Mouse (Mus musculus): ENCODE measurements at regions not wholly inside any gene's neighbourhood (a gene's known extent, or its start where the extent isn't known, plus 50 kb on each side); places are given as distances from the start of the nearest gene placed in this dataset.

DNA sequence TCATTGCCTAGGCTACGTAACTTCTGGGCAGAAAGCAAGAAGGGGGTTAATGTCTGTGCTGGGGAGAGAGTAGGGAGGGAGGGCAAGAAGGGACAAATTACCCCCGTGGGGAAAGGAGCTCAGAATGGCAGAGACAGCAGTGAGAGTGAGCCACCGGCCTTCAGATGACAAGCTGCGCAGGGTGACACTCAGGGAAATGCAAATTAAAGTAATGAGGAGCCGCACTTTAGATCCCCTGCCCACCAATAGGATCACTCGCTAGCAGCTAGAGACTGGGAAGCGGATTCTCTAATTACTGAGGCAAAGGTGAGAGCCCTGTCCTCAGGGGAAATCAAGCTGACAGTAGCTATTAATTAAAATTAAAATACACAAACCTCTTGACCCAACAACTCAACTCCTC is 202.5 kb downstream of the Arhgef10l start:
- no peak for DNase-seq
- intact Hi-C loops (cut with DNase I) = no loop called here

DNA sequence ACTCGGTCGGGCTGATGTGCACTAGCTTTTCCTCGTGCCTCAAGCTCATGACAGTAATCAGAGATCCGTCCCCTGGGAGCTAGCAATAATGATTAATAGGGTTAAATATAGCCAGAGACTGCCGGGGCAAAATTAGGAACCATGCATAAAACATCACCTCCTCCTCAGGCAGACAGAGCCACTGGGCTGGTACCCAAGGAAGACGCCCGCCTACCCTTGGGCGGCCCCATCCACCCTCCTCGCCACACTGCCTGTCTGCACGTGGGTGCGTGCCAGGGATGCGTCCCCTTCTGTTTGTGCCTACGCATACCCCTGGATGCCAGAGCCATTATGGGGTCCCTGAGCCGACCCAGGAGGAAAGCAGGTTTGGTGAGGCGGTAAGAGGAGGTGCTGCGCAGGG is 204.5 kb downstream of the Arhgef10l start:
- intact Hi-C loops (cut with DNase I) = no loop called here

DNA sequence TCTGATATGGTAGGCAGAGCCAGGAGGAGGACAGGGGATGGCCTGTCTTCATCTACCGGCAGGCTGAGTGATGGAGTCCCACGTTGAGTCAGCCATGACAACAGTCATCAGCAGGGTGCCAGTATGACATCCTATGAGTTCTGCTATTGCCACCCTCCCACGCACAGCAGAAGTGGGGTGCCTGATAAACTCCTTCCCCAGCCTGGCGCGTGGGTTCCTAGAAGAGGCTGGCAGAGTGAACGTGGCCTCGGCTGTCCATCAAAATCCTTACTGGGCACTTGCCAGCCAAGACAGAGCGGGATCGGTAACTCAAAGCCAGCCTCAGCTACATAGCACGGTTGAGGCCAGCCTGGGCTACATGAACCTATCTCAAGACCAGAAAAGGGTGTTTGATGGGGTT is 202.5 kb upstream of the Igsf21 start:
- intact Hi-C loops (cut with DNase I) = no loop called here
- DNase-seq = no peak

More for the DNA sequence above, 204.5 kb downstream of the Arhgef10l start:
- no peak for DNase-seq

GRCm38 (mm10) chr4:140446455-140446854 is 199.9 kb upstream of the Igsf21 start:
- no peak for DNase-seq
- intact Hi-C loops (cut with DNase I) = no loop called here

- intact Hi-C loops (cut with DNase I) = no loop called here
- no peak for DNase-seq
Measured at GRCm38 (mm10) chr4:140445931-140446330, 199.3 kb upstream of the Igsf21 start.

- no peak for DNase-seq
- intact Hi-C loops (cut with DNase I) = no loop called here
Measured at GRCm38 (mm10) chr4:140443221-140443620, 196.6 kb upstream of the Igsf21 start.

DNA sequence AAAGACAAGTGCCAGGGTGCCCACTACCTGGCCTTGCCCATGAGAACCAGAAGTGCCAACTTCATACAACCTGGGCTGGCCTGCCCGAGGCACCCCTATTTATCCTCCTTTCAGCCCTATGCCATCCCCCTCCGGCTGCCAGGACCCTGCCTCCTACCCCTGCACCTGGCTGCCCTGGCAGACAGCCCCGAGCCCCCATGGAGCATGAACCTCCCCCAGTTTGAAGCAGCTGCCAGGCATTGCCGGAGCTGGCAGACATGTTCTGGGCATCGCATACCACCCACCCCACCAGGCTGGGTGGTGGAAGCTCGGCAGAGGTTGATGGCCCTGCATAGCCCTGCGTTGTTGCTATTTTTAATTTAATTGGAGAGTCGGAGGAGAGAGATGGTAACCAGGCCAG is 195.2 kb upstream of the Igsf21 start:
- intact Hi-C loops (cut with DNase I) = no loop called here
- DNase-seq = no peak

DNA sequence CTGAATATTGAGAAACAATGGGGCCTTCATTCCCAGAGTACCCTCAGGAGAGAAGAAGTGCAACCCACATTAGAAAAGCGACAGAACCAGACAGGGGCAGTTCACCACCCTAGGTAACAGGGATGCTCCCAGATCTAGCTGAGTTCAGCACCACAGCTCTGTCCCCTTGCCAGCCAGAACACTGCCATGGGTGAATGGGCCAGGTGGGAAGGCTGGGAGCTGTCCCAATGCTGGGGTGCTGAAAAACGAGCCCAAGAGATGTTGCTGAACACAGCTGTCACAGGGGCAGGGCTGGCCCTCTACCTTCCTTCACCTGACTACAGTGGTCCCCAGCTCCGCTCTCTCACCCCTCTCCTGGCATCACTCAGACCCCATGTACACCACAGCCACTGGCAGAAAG is 193.3 kb upstream of the Igsf21 start:
- peak; percentile 52 to 62 for DNase-seq

GRCm38 (mm10) chr4:140436030-140436429 is 189.4 kb upstream of the Igsf21 start:
- DNase-seq = no peak
- intact Hi-C loops (cut with DNase I) = no loop called here

More for the DNA sequence above, 193.3 kb upstream of the Igsf21 start:
- intact Hi-C loops (cut with DNase I) = no loop called here

DNA sequence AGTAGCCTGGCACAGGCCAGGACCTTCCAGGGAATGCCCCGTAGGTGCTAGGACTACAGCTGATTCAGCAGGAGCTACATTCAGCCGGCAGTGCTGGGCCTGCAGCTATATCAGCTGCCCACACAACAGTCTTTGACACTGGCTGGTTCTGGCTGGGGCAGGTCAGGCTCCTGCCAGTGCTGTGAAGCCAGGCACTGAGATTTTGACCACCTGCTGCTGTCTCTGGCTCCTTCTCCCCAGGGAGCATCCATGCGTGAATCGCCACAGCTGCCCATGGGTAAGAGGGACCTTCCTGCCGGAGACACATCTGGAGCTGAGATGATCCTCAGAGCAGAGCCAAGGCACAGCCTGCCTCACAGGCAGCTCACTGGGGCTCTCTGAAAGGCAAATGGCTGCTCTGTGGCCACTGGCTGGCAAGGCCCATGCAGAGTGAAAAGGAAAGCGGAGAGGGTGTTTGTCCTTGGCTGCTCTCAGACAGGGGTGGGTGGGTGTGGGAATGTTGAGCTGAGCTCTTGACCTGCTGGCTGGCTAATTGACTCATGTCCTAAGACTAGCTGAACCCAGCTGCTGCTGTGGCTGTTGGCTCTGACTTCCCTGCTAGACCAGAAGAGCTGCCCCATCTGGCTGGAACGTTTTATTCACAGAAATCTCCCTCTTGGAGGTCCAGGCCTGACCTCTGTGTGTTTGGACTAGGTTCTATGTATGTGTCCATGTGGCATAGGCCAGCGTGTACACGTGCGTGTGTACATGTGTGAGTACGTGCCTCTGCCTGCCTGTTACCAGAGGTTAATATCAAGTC is 187.4 kb upstream of the Igsf21 start:
- intact Hi-C loops (cut with DNase I) = no loop called here

GRCm38 (mm10) chr4:140432101-140432500 is 185.5 kb upstream of the Igsf21 start:
- intact Hi-C loops (cut with DNase I) = no loop called here
- DNase-seq = peak in 1 of 2 experiments; percentile 7

More for the DNA sequence above, 187.4 kb upstream of the Igsf21 start:
- peak; percentile 33 to 41 for DNase-seq

DNA sequence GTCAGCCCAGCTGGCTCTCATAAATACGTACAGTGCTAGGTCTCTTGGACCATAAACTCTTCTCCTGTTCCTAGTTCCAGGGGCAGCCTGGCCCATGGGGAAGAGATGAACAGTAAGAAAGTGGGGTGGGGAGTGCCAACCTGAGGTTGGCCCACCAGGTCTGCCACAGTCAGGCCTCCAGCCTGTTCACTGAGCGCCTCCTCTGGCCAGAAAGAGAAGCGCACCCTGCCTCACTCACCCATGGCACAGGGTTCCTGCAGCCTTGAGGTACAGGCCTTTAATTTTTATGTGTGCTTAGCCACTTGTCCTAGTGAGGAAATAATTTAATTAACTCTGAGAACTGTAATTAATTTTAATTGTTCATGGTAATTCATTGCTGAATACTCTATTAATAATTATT is 180.5 kb upstream of the Igsf21 start:
- intact Hi-C loops (cut with DNase I) = no loop called here
- DNase-seq = no peak

- no peak for DNase-seq
- intact Hi-C loops (cut with DNase I) = no loop called here
Measured at GRCm38 (mm10) chr4:140423791-140424190, 177.2 kb upstream of the Igsf21 start.

DNA sequence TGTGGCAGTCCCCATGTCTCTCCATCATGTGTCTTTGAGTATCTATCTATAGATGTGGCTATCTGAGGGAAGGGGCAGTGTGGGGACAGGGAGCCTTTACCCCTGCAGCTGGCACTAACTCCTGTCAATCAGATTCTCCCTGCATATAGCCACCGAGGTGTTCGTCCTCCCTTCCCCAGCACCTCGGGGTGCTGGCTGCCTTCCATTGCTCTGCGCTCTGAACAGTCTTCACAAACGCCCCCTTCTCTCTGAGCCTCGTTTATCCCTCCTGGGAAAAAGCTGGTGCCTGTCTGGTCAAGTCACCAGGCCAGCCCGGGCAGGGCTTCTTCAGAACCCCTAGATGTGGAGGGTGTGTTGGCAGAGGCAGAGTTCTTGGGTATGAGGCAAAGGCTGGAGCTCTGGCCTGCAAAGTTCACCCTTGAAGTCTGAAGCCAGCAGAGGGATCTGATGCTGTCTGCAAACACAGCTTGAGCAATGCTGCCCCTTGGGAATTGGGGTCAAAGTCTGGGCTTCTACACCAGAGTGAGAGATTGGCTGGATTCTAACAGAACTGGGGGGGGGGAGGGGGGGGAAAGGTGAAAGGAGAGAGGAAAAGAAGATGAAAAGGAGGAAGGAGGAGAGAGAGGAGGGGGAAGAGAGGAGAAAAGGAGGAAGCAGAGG is 175.5 kb upstream of the Igsf21 start:
- DNase-seq = peak; percentile 17 to 20
- intact Hi-C loops (cut with DNase I) = no loop called here

DNA sequence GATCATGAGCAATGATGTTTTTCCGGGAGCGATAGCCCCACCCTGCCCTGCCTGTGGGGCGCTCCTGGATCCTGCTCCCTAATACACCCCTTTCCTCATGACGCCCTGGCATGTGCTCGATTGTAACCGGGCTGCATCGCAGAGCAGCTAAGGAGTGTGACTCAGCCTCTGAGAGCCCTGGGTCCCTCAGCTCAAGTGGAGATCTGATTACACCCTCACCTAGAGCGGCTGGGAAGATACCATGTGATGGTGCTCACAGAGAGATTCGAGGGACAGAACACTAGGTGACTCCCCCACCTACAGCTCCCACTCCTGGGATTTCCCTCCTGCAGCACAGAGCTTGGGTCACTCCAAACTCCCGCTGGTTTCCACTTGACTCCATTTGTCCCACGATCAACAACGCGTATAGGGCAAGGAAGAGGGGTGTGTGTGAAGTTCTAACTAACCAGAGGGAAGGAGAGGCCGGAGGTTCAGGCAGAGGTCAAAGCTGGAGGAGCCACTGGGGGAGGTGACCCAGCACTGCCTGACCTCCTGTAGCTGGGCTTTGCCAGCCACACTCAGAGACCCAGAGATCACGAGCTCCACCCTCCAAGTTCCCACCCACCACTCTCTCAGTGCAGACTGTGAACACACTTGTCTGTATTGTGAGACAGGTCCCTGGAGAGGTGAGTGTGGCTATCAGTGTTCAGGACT is 173.3 kb upstream of the Igsf21 start:
- intact Hi-C loops (cut with DNase I) = no loop called here
- no peak for DNase-seq

GRCm38 (mm10) chr4:140412312-140412930 is 165.8 kb upstream of the Igsf21 start:
- DNase-seq = no peak
- intact Hi-C loops (cut with DNase I) = no loop called here

DNA sequence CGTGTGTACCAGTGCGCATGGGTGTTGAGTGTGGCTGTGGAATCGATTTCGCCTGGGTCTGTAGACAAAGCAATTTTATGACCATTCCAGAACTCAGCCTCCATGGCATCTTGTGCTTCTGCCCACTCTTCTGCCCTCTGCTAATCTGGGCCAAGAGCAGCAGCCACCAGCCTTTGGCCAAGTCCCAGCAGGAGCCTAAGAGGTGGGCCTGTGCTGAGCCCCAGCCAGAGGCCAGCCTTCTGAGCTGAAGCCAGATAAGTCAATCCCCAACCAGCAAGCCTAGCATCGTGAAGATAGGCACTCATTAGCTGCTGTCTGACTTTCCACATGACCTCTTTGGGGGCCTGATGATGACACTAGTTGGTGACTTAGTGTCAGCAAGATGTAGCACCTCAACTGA is 161.9 kb upstream of the Igsf21 start:
- no peak for DNase-seq
- intact Hi-C loops (cut with DNase I) = no loop called here

DNA sequence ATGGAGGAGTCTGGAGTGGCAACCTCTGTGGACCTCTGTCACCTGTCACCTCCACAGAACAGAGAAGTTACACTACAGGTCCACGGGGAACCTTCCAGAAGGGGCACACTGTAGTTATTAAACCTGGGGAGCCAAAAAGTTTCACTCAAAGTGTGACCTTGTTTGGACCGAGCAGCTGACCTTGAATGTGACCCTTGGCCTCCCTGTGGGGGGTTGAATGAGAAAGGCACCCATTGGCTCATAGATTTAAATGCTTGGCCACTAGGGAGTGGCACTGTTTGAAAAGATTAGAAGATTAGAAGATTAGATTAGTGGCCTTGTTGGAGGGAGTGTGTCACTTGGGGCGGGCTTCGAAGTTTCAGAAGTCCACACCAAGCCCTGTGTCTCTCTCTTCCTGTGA is 160.3 kb upstream of the Igsf21 start:
- intact Hi-C loops (cut with DNase I) = no loop called here
- DNase-seq = no peak

DNA sequence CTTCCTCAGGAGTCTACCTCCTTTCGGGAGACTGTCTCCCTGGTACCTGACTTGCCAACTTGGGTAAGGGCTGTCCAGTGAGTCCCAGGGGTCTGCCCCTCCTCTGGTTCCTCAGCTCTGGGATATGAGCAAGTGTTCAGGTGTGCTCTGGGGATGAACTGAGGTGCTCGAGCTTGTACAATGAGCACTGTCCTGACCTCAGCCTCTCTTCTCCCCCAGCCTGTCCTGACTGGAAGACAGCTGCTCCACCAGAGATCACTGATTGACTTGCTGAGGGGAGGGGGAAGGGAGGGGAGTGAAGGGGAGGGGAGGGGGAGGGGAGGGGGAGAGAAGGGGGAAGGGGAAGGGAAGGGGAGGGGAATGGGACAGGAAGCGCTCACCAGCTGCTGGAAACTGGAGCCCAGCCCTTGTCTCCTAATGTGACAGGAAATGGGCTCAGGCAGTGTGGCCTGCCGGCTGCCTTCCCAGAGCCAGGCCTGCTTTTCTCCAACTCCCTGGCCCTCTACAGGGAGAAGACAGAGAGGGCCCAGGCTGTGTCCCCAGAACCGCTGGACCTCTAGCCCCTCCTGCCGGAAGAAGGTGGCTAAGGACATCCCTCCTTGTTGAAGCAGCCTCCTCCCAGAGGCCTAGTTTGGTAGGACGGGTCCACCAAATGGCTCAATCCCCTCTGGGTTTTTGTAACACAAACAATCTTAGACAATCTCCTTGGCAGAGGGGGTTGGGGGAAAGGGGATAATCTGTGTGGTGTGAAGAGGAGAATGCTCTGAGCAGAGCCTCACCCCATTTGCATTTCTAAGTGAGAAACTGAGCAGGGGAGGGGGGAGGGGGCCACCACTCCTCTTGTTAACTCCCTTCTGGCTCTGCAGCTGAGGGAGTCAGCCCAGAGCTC is 159.7 kb upstream of the Igsf21 start:
- intact Hi-C loops (cut with DNase I) = no loop called here
- peak; percentile 28 to 50 for DNase-seq

- intact Hi-C loops (cut with DNase I) = no loop called here
Measured at GRCm38 (mm10) chr4:140405427-140405826, 158.8 kb upstream of the Igsf21 start.

More at GRCm38 (mm10) chr4:140405427-140405826, 158.8 kb upstream of the Igsf21 start:
- no peak for DNase-seq

Data from heart, postnatal 10 days (tissue).